Mouse (Mus musculus): ENCODE measurements around the gene Laptm5. TPM values are rescaled to one million over a fixed set of nuclear protein-coding genes. Genes with fewer than 3 reads are reported as not detected.

Laptm5 gene
- polyA plus RNA-seq, 1 experiment from 2014 or later = 27.6 TPM

DNA sequence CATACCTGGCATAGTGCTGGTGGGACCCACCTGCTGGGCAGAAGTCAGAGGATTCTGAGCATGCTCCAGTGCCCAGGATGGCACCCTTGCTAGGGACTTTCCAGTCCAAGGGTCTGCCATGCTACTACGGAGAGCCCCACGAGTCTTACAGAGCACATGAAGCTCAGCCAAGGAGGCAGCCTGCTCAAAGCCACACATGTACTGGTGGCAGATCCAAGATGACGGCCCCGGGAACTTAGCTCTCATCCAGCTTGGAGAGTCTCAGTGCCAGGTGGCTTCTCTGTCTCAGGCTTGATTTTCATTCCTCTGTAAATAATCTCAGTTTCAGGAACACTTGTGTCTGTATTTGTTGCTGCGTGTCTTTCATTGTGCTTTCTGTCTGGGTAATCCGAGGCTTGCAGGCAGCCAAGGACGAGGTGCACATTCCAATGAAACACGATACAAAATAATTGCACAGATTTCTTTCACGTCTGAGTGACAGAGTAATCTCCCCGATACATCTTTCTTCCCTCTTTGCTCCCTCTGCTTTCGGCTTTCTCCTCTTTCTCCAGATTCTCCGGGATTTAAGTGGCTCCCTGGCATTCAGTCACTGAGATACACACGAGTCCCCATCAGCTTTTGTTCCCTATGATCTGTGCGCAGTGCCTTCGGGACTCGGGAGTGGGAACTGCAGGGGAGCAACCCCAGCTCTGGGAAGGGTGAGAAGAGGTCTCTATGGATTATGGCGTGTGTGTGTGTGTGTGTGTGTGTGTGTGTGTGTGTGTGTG, 71.7 kb downstream of the Laptm5 start:
- peak overlapping the region; percentile 40 for H3K9ac ChIP-seq (ENCODE audit: low read length)
- DNase-seq (ENCODE audit: low spot score) (peak; percentile 64), ATAC-seq (0 out of 2 replicates have a peak, but pooled peaks have one; percentile 37)
- peak overlapping the region; percentile 67 for H3K27ac ChIP-seq (ENCODE audit: low read depth, low read length)
- no peaks in the 10 kb centered on the region for H3K9me3 ChIP-seq (replicated peaks; ENCODE audit: control insufficient read depth, low read length)
- peak overlapping the region; percentile 6; the same call in 1 of the 2 replicates for H3K4me2 ChIP-seq (ENCODE audit: low read length)
- H3K36me3 ChIP-seq (ENCODE audit: control insufficient read depth, insufficient read depth, low read length) = no peaks in the 10 kb centered on the region
- H3K4me1 ChIP-seq (ENCODE audit: control insufficient read depth, insufficient read depth, low read length) = peaks cover 11% of the 10 kb centered on the region
- H3K27me3 ChIP-seq (replicated peaks; ENCODE audit: control insufficient read depth, insufficient read depth, low read length) = no peaks in the 10 kb centered on the region
- 23% methylated on average over 17 of the region's 17 CpGs for WGBS
- no peak overlapping the region for H3K4me3 ChIP-seq (ENCODE audit: low read depth, low read length)

Other genes with a start within 250 kb of the Laptm5 start
- 91.6 and 116 TPM in 2 replicates for gene Pum1, start 249.8 kb upstream of the Laptm5 start, polyA plus RNA-seq (2014; fragmentation: Nextera tagmentation; extraction: Ambion mirVana)
- gene Sdc3, start 120.6 kb upstream of the Laptm5 start, polyA plus RNA-seq (2014; fragmentation: Nextera tagmentation; extraction: Ambion mirVana) = 47.6 and 61.2 TPM in 2 replicates
- 0.09 and 0.10 TPM in 2 replicates for gene Matn1, start 31.3 kb downstream of the Laptm5 start, polyA plus RNA-seq (2014; fragmentation: Nextera tagmentation; extraction: Ambion mirVana)

All from forebrain, embryonic 14.5 days (tissue).